Mouse (Mus musculus) kidney, embryonic 16.5 days (tissue): ENCODE data around the gene Gm20388. TPM values are rescaled to one million over a fixed set of nuclear protein-coding genes. Genes with fewer than 3 reads are reported as not detected.

Source experiments
- ATAC-seq: fragments of 200-750 bp; cut with Nextera tagmentation; 2 replicates; pipeline ENCODE4 v1.8.0; 2017; ENCODE audit warnings: moderate TSS enrichment; ENCODE audit not compliant: low FRiP score, low TSS enrichment
- H3K27ac ChIP-seq: fragments of 300-500 bp; sonication (generic); 2 replicates; pipeline ENCODE4 v1.5.1; 2014; ENCODE audit warnings: low read length
- H3K27me3 ChIP-seq: fragments of 300-500 bp; sonication (generic); 2 replicates; pipeline ENCODE4 v1.6.1; 2014; ENCODE audit warnings: low read length, control low read depth, mixed read lengths; ENCODE audit not compliant: insufficient read depth
- H3K36me3 ChIP-seq: fragments of 300-500 bp; sonication (generic); 2 replicates; pipeline ENCODE4 v1.6.1; 2014; ENCODE audit warnings: low read length, control low read depth, mixed read lengths; ENCODE audit not compliant: insufficient read depth
- H3K4me1 ChIP-seq: fragments of 300-500 bp; sonication (generic); 2 replicates; pipeline ENCODE4 v1.6.1; 2014; ENCODE audit warnings: low read length, control low read depth, mixed read lengths; ENCODE audit not compliant: insufficient read depth
- H3K4me2 ChIP-seq: fragments of 300-500 bp; sonication (generic); replicated peaks from 2 replicates; pipeline ENCODE4 v1.6.1; 2014; ENCODE audit warnings: low read depth, low read length
- H3K4me3 ChIP-seq: fragments of 300-500 bp; sonication (generic); 2 replicates; pipeline ENCODE4 v1.5.1; 2014; ENCODE audit warnings: mild to moderate bottlenecking, low read length
- H3K9ac ChIP-seq: fragments of 300-500 bp; sonication (generic); replicated peaks from 2 replicates; pipeline ENCODE4 v1.6.1; 2014; ENCODE audit warnings: low read length
- H3K9me3 ChIP-seq: fragments of 300-500 bp; sonication (generic); 2 replicates; pipeline ENCODE4 v1.6.1; 2016; ENCODE audit warnings: low read length, control low read depth
- WGBS: fragments of 180-500 bp; shearing (Covaris S2); extraction: QIAGEN DNeasy Blood & Tissue Kit; methylation state at CpG from one replicate; pipeline ENCODE4 v1.1.7; 2014; 5-methylcytosine and 5-hydroxymethylcytosine counted together
- polyA plus RNA-seq: library from polyadenylated mRNA; unstranded; fragments of >200 nt; fragmentation: Nextera tagmentation; extraction: Ambion mirVana; gene quantifications from 2 replicates; pipeline ENCODE4 v1.2.1, GENCODE M21; 2015

Gene Gm20388
- polyA plus RNA-seq, 1 experiment from 2014 or later: 7.7 TPM

DNA sequence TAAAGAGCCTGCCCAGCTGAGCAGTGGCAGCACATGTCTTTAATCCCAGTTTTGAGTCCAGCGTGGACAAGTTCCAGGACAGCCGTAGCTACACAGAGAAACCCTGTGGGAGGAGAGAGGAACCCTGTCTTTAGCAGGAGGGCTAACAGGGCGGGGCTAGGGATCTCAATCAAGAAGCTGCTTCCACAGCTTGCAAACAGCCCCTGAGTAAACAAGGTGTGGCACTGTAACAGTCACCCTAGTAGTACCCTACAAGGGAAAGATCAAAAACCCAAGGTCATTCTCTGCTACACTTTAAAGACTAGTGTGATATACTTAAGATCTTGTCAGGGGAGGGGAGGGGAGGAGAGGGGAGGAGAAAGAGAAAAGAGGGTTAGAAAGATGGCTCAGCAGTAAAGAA lies 3126.3 kb downstream of the Gm20388 start:
- Histone ChIP-seq H3K27me3 (no peaks in the 10 kb centered on the region), H3K36me3 (no peaks in the 10 kb centered on the region), H3K4me2 (no peak overlapping the region), H3K27ac (no peak overlapping the region), H3K9me3 (no peaks in the 10 kb centered on the region), H3K4me3 (no peak overlapping the region), H3K4me1 (peaks cover 49% of the 10 kb centered on the region), H3K9ac (no peak overlapping the region)
- ATAC-seq: no peak
- 48% methylated on average over 3 of the region's 3 CpGs for WGBS

GRCm38 (mm10) chr8:123037487-123037886 lies 3126.8 kb downstream of the Gm20388 start:
- 76% methylated on average over 11 of the region's 11 CpGs for WGBS
- no peak overlapping the region for H3K4me2 ChIP-seq
- no peaks in the 10 kb centered on the region for H3K36me3 ChIP-seq
- H3K27ac ChIP-seq: no peak overlapping the region
- H3K9ac ChIP-seq: no peak overlapping the region
- no peak overlapping the region for H3K4me3 ChIP-seq
- peaks cover 49% of the 10 kb centered on the region for H3K4me1 ChIP-seq
- no peak for ATAC-seq
- no peaks in the 10 kb centered on the region for H3K9me3 ChIP-seq
- no peaks in the 10 kb centered on the region for H3K27me3 ChIP-seq

DNA sequence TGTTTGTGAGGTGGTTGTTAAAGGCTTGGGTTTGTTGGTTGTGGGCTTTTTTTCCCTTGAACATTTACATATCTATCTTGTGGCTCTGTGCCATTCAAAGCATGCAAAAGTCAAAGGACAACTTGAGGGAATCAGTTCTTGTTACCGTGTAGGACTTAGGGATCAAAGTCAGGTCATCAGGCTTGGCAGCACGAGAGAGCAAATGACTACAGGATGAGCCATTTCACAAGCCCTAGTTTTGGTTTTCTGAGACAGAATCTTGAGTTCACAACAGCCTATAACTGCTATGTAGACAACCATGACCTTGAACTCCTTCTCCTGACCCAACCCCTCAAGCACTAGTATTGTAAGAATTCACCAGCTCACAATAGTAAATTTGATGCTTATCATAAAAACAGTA lies 3127.7 kb downstream of the Gm20388 start:
- no peak for ATAC-seq
- H3K36me3 ChIP-seq: no peaks in the 10 kb centered on the region
- H3K4me2 ChIP-seq: no peak overlapping the region
- H3K9me3 ChIP-seq: no peaks in the 10 kb centered on the region
- H3K27me3 ChIP-seq: no peaks in the 10 kb centered on the region
- H3K4me1 ChIP-seq: peaks cover 52% of the 10 kb centered on the region
- 33% methylated on average over 2 of the region's 2 CpGs for WGBS
- H3K4me3 ChIP-seq: no peak overlapping the region
- H3K27ac ChIP-seq: no peak overlapping the region
- H3K9ac ChIP-seq: no peak overlapping the region

- Histone ChIP-seq H3K4me1 (peaks cover 56% of the 10 kb centered on the region), H3K27ac (no peak overlapping the region)
- no peak for ATAC-seq
These were observed 3128.9 kb downstream of the Gm20388 start for GRCm38 (mm10) chr8:123039376-123040109.

GRCm38 (mm10) chr8:123040110-123040650 lies 3129.5 kb downstream of the Gm20388 start:
- Histone ChIP-seq H3K4me2 (peak overlapping the region; percentile 90), H3K27ac (peak overlapping the region; percentile 92), H3K9ac (no peak overlapping the region), H3K4me1 (peaks cover 50% of the 10 kb centered on the region), H3K4me3 (peak overlapping the region; percentile 83), H3K27me3 (no peaks in the 10 kb centered on the region), H3K36me3 (no peaks in the 10 kb centered on the region), H3K9me3 (no peaks in the 10 kb centered on the region)
- 10% methylated on average over 4 of the region's 4 CpGs for WGBS
- no peak for ATAC-seq

More at GRCm38 (mm10) chr8:123039376-123040109, 3128.9 kb downstream of the Gm20388 start:
- 67% methylated on average over 11 of the region's 11 CpGs for WGBS
- Histone ChIP-seq H3K9me3 (no peaks in the 10 kb centered on the region), H3K4me3 (peak overlapping the region; percentile 83), H3K9ac (no peak overlapping the region), H3K27me3 (no peaks in the 10 kb centered on the region), H3K4me2 (peak overlapping the region; percentile 90), H3K36me3 (no peaks in the 10 kb centered on the region)

GRCm38 (mm10) chr8:123041008-123041773 lies 3130.6 kb downstream of the Gm20388 start:
- peak overlapping the region; percentile 99 for H3K9ac ChIP-seq
- H3K27ac ChIP-seq: peak overlapping the region; percentile 92
- peak overlapping the region; percentile 83 for H3K4me3 ChIP-seq
- no peaks in the 10 kb centered on the region for H3K36me3 ChIP-seq
- WGBS: under 1% methylated on average over 51 of the region's 71 CpGs
- no peaks in the 10 kb centered on the region for H3K9me3 ChIP-seq
- peak overlapping the region; percentile 90 for H3K4me2 ChIP-seq
- H3K27me3 ChIP-seq: no peaks in the 10 kb centered on the region
- ATAC-seq: peak; percentile 7; the same call in 1 of the 2 replicates
- H3K4me1 ChIP-seq: peaks cover 41% of the 10 kb centered on the region

DNA sequence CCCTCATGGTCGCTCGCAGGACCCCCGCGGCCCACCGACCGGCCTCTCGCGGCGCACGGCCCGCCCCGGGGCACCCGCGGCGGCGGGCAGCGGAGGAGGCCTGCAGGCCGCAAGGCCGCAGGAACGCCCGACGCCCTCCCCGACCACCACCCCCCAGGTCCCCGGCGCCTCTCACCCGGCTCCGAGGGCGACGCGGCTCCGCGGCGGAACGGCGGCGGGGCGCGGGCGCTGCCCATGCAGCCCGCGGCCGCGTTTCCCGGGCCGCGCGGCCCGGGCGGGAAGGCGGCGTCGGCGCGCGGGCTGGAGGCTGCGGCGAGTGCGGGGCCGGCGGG lies 3131.1 kb downstream of the Gm20388 start:
- 0% methylated on average over 27 of the region's 60 CpGs for WGBS
- Histone ChIP-seq H3K9me3 (no peaks in the 10 kb centered on the region), H3K4me1 (peaks cover 39% of the 10 kb centered on the region), H3K4me2 (peak overlapping the region; percentile 90), H3K9ac (peak overlapping the region; percentile 99), H3K27ac (peak overlapping the region; percentile 92), H3K4me3 (peak overlapping the region; percentile 83), H3K36me3 (no peaks in the 10 kb centered on the region), H3K27me3 (no peaks in the 10 kb centered on the region)
- ATAC-seq: peak; percentile 1; the same call in 1 of the 2 replicates

GRCm38 (mm10) chr8:123042158-123042973 lies 3131.7 kb downstream of the Gm20388 start, which contains the start of gene Ankrd11:
Gene Ankrd11 (minus strand): TSS chr8:123042277.
- WGBS: under 1% methylated on average over 91 of the region's 91 CpGs

GRCm38 (mm10) chr8:123042974-123043625 lies 3132.5 kb downstream of the Gm20388 start:
- Histone ChIP-seq H3K36me3 (no peaks in the 10 kb centered on the region), H3K4me3 (peak overlapping the region; percentile 83), H3K9me3 (no peaks in the 10 kb centered on the region), H3K4me1 (peaks cover 33% of the 10 kb centered on the region), H3K27me3 (no peaks in the 10 kb centered on the region), H3K4me2 (peak overlapping the region; percentile 79), H3K9ac (peak overlapping the region; percentile 78), H3K27ac (peak overlapping the region; percentile 98)
- ATAC-seq: no peak
- 10% methylated on average over 22 of the region's 22 CpGs for WGBS

More at GRCm38 (mm10) chr8:123042158-123042973, 3131.7 kb downstream of the Gm20388 start, which contains the start of gene Ankrd11:
- no peaks in the 10 kb centered on the region for H3K36me3 ChIP-seq
- H3K9me3 ChIP-seq: no peaks in the 10 kb centered on the region
- peak within 1 kb of the TSS; percentile 83 for H3K4me3 ChIP-seq
- H3K4me2 ChIP-seq: peak within 1 kb of the TSS; percentile 90
- H3K4me1 ChIP-seq: peaks cover 33% of the 10 kb centered on the region
- peak within 1 kb of the TSS; percentile 99 for H3K9ac ChIP-seq
- H3K27ac ChIP-seq: peak within 1 kb of the TSS; percentile 98
- no peaks in the 10 kb centered on the region for H3K27me3 ChIP-seq
- ATAC-seq: peak; percentile 98
